In genomic region chr2:28818866-28819265, GRCm38 (mm10) we compare ENCODE assay signal across 31 mouse cellular contexts. TPM values are rescaled to one million over a fixed set of nuclear protein-coding genes. Genes with fewer than 3 reads are reported as not detected.
A peak's percentile ranks its signal among the peaks of the same experiment; 100 is the strongest.
DNase-seq lines count a peak whose midpoint lies in the region; ATAC-seq lines count a peak whose summit lies in the region.
"Had no signal": no experiment of that assay in that cellular context is flagged by ENCODE, and none has a peak within 500 bp of the region (broad histone marks: within the 10 kb centered on the region; RNA-seq: fewer than 3 reads in every experiment).

No protein-coding gene starts in this region.

- no peaks in the 10 kb centered on the region; the same call in 1 of the 2 replicates for H3K36me3 ChIP-seq in kidney, embryonic 16.5 days (ENCODE audit: insufficient read depth, low read length)

- H3K4me3 ChIP-seq in kidney, embryonic 16.5 days (ENCODE audit: low read length), result no peak overlapping the region
- H3K4me3 ChIP-seq: embryonic facial prominence, embryonic 12.5 days; heart, embryonic 10.5 days; hindbrain, embryonic 10.5 days; hindbrain, embryonic 15.5 days; left cerebral cortex, adult 2 months; liver, embryonic 12.5 days; megakaryocyte, embryonic 14.5 days; midbrain, embryonic 12.5 days; myocyte; neural tube, embryonic 12.5 days had no signal

- WGBS in kidney, embryonic 16.5 days, result 73% methylated on average over 4 of the region's 4 CpGs

- no peak for ATAC-seq in frontal cortex, adult (ENCODE audit: low TSS enrichment)
- 0 out of 2 replicates have a peak, but pooled peaks have one; percentile 69 for ATAC-seq in kidney, embryonic 16.5 days (ENCODE audit: low FRiP score, low TSS enrichment)
- ATAC-seq: forebrain, embryonic 14.5 days; liver, embryonic 12.5 days; liver, postnatal 0 days had no signal

- H3K9ac ChIP-seq in kidney, embryonic 16.5 days (replicated peaks; ENCODE audit: low read length), result 0 out of 2 replicates have a peak overlapping the region, but pooled peaks have one; percentile 16
- H3K9ac ChIP-seq: embryonic facial prominence, embryonic 12.5 days; hindbrain, embryonic 15.5 days; liver, embryonic 12.5 days; liver, postnatal 0 days; midbrain, embryonic 12.5 days; neural tube, embryonic 12.5 days had no signal

- H3K27me3 ChIP-seq in kidney, embryonic 16.5 days (ENCODE audit: insufficient read depth, low read length), result no peaks in the 10 kb centered on the region
- H3K27me3 ChIP-seq: embryonic facial prominence, embryonic 12.5 days; hindbrain, embryonic 15.5 days; liver, embryonic 12.5 days; midbrain, embryonic 12.5 days; neural tube, embryonic 12.5 days had no signal

- no peak overlapping the region for H3K4me2 ChIP-seq in kidney, embryonic 16.5 days (replicated peaks; ENCODE audit: low read depth, low read length)
- H3K4me2 ChIP-seq: embryonic facial prominence, embryonic 12.5 days; hindbrain, embryonic 15.5 days; liver, embryonic 12.5 days; midbrain, embryonic 12.5 days; neural tube, embryonic 12.5 days had no signal

- DNase-seq in frontal cortex, postnatal 36 days (ENCODE audit: low spot score in 2 of 2), result peak; percentile 7 to 41
- no peak for DNase-seq in kidney, postnatal 14 days
- DNase-seq in right cerebral cortex, adult 2 months (ENCODE audit: low spot score in 2 of 2), result peak; percentile 14 to 27
- no peak for DNase-seq in right cerebral cortex, adult 18-20 months
- DNase-seq in right cerebral cortex, postnatal 4 days, result peak; percentile 40
- no peak for DNase-seq in cerebellum, postnatal 36 days
- DNase-seq: adrenal gland, adult 8-10 months; cerebellum, adult 9-10 months; embryo, embryonic 11 days; gastrocnemius, postnatal 14 days; heart, adult 11 months; kidney, adult 8-10 months; left cerebral cortex, postnatal 4 days; liver, postnatal 0 days; lung, postnatal 36 days; thymus, adult 2 months; thymus, postnatal 36 days had no signal

- no peaks in the 10 kb centered on the region for H3K9me3 ChIP-seq in kidney, embryonic 16.5 days (ENCODE audit: low read length)
- H3K9me3 ChIP-seq: embryonic facial prominence, embryonic 12.5 days; G1E; heart, embryonic 10.5 days; hindbrain, embryonic 10.5 days; hindbrain, embryonic 15.5 days; liver, embryonic 12.5 days; midbrain, embryonic 12.5 days; neural tube, embryonic 12.5 days had no signal

- no peak overlapping the region for H3K27ac ChIP-seq in kidney, embryonic 16.5 days (ENCODE audit: low read length)
- H3K27ac ChIP-seq: embryonic facial prominence, embryonic 12.5 days; heart, embryonic 10.5 days; hindbrain, embryonic 10.5 days; hindbrain, embryonic 15.5 days; left cerebral cortex, adult 2 months; liver, embryonic 12.5 days; midbrain, embryonic 12.5 days; neural tube, embryonic 12.5 days had no signal

- peaks cover 4% of the 10 kb centered on the region; the same call in 1 of the 2 replicates for H3K4me1 ChIP-seq in kidney, embryonic 16.5 days (ENCODE audit: insufficient read depth, low read length)
- H3K4me1 ChIP-seq: embryonic facial prominence, embryonic 12.5 days; hindbrain, embryonic 15.5 days; liver, embryonic 12.5 days; midbrain, embryonic 12.5 days; neural tube, embryonic 12.5 days had no signal

RNA-seq across cellular contexts. Expression of gene Gtf3c4, which starts 21.3 kb away (rescaled TPM):
- polyA plus RNA-seq in kidney, embryonic 16.5 days (2015; fragmentation: Nextera tagmentation; extraction: Ambion mirVana), result 16.0 and 16.7 TPM in 2 replicates

RNA-seq across cellular contexts. Expression of gene Ddx31, which starts 21.3 kb away (rescaled TPM):
- polyA plus RNA-seq in kidney, embryonic 16.5 days (2015; fragmentation: Nextera tagmentation; extraction: Ambion mirVana), result 14.1 and 14.3 TPM in 2 replicates

Comparison
In these comparisons a context has a peak if more than half of its experiments do, and no peak if none do; other contexts are left out.
1. DNase-seq: peak in frontal cortex, postnatal 36 days (2 of 2), right cerebral cortex, adult 2 months (2 of 2) and right cerebral cortex, postnatal 4 days (single experiment); none in kidney, postnatal 14 days (single experiment), right cerebral cortex, adult 18-20 months (single experiment) and cerebellum, postnatal 36 days (0 of 2).